Mouse (Mus musculus): ENCODE measurements around the gene Astn2. TPM values are rescaled to one million over a fixed set of nuclear protein-coding genes. Genes with fewer than 3 reads are reported as not detected.

Gene Astn2
- polyA plus RNA-seq, 1 experiment = not detected

DNA sequence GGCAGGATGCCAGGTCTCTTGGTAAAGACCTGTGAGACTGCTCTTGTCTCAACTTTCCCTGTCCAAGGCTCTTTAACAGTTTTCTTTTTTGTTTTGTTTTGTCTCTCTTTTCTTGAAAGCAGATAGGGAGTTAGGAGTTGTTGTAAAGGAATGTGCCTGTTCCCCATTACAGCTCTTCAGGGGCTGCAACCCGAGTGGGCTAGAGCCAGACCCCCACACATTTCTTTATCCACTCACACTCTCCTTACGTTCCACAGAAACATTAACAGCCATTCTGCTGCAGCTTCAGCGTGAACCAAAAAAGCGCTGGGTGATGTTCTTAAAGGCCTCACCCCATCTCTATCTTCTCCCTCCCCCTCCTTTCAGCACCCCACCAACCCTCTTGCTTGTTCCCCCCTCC is 962.7 kb downstream of the Astn2 start:
- TF ChIP-seq POLR2A (IDR thresholded peaks at IDR 0.05; ENCODE audit: borderline replicate concordance, low read depth, low read length) (no peak), CTCF (IDR thresholded peaks at IDR 0.05; ENCODE audit: low read depth, low read length) (no peak)
- H3K4me3 ChIP-seq (ENCODE audit: insufficient read depth, low read length) = no peak overlapping the region
- no peaks in the 10 kb centered on the region for H3K4me1 ChIP-seq (ENCODE audit: control insufficient read depth, insufficient read depth, low read length)
- no peak overlapping the region for H3K27ac ChIP-seq (ENCODE audit: insufficient read depth, low read depth, low read length)

DNA sequence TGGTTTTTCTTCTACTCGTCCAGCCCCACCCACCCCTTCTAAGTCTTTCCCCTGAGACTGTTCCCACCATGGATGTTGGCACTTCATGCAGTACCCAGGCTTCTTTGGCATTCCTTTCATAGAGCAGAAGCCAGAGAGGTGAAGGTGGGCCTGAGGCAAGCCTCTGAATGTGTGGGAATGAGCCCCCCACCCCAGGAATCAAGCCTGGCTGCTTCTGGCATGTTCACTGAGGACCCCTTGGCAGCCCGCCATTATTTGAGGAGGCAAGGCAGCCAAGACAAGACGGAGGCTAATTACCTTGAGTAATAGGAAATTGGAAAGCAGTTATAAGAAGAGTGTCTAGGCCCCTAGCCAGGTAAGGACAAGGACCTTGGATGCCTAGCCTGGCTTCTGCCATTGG is 973.6 kb downstream of the Astn2 start:
- H3K4me1 ChIP-seq (ENCODE audit: control insufficient read depth, insufficient read depth, low read length) = no peaks in the 10 kb centered on the region
- TF ChIP-seq CTCF (IDR thresholded peaks at IDR 0.05; ENCODE audit: low read depth, low read length) (no peak), POLR2A (IDR thresholded peaks at IDR 0.05; ENCODE audit: borderline replicate concordance, low read depth, low read length) (no peak)
- H3K27ac ChIP-seq (ENCODE audit: insufficient read depth, low read depth, low read length) = no peak overlapping the region
- no peak overlapping the region for H3K4me3 ChIP-seq (ENCODE audit: insufficient read depth, low read length)

DNA sequence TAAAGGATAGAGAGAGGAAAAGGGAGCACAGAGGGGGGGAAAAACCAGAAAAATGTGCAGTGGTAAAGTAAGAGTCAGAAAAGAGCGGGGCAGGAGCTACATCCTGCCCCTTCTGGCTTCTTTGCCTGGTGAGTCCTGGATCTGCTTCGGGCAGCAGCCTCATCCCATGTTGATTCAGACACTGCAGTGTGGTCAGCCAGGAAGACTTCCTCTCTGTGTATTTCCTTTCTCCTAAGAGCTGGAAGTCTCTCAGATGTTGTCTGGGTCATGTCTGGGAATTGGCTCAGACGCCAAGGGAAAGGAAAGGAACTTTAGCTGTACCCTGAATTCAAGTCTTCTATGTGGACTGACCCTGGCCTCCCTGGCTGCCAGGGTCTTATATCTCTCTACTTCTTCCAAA is 976.9 kb downstream of the Astn2 start:
- H3K27ac ChIP-seq (ENCODE audit: insufficient read depth, low read depth, low read length) = no peak overlapping the region
- TF ChIP-seq POLR2A (IDR thresholded peaks at IDR 0.05; ENCODE audit: borderline replicate concordance, low read depth, low read length) = no peak
- no peak for TF ChIP-seq CTCF (IDR thresholded peaks at IDR 0.05; ENCODE audit: low read depth, low read length)
- H3K4me1 ChIP-seq (ENCODE audit: control insufficient read depth, insufficient read depth, low read length) = no peaks in the 10 kb centered on the region
- no peak overlapping the region for H3K4me3 ChIP-seq (ENCODE audit: insufficient read depth, low read length)

DNA sequence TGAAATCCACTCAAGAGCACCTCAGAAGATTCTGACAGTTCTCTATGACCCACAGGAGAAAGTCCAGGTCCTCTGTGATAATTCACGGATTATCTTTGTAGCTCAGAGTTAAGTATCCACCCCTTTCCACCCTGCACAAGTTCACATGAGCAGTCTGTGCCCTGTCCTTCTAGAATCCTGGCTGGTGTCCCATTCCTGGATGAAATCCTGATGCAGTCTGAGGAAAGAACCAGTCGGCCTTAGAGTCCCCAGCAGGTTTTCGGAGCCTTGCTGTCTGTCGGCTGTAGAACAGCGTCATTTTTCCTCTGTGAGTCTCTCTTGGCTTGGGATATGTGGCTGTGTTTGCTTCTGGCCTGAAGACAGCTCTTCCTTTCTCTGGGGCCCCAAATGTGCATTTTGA is 978.0 kb downstream of the Astn2 start:
- TF ChIP-seq POLR2A (IDR thresholded peaks at IDR 0.05; ENCODE audit: borderline replicate concordance, low read depth, low read length) (no peak), CTCF (IDR thresholded peaks at IDR 0.05; ENCODE audit: low read depth, low read length) (no peak)
- Histone ChIP-seq H3K27ac (ENCODE audit: insufficient read depth, low read depth, low read length) (no peak overlapping the region), H3K4me1 (ENCODE audit: control insufficient read depth, insufficient read depth, low read length) (no peaks in the 10 kb centered on the region), H3K4me3 (ENCODE audit: insufficient read depth, low read length) (no peak overlapping the region)

DNA sequence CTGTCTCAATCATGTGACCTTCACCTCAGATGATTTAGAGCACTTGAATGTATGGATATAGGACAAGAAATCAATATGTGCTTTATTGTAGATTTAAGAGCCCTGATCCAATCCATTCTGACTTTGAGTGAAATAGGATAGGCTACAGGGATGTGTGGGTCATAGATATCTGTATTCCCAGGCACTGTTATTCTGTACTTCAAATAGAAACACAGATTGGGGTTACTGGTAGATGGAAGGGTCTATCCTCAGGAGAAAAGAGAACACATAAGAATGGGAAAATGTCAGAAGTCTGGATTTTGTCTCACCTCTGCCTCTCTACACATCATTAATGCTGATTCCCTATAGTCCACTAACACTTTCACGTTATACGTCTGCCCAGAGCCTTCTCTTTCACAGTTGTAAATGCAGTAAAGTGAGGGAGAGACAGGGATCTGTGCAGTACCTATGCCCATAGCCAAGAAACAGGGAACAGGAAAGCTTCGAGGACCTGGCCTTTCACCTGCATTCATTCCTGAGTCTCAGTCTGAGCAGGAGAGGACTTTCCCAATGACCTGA is 981.3 kb downstream of the Astn2 start:
- Histone ChIP-seq H3K27ac (ENCODE audit: insufficient read depth, low read depth, low read length) (no peak overlapping the region), H3K4me1 (ENCODE audit: control insufficient read depth, insufficient read depth, low read length) (no peaks in the 10 kb centered on the region), H3K4me3 (ENCODE audit: insufficient read depth, low read length) (no peak overlapping the region)
- TF ChIP-seq CTCF (IDR thresholded peaks at IDR 0.05; ENCODE audit: low read depth, low read length) (no peak), POLR2A (IDR thresholded peaks at IDR 0.05; ENCODE audit: borderline replicate concordance, low read depth, low read length) (no peak)

DNA sequence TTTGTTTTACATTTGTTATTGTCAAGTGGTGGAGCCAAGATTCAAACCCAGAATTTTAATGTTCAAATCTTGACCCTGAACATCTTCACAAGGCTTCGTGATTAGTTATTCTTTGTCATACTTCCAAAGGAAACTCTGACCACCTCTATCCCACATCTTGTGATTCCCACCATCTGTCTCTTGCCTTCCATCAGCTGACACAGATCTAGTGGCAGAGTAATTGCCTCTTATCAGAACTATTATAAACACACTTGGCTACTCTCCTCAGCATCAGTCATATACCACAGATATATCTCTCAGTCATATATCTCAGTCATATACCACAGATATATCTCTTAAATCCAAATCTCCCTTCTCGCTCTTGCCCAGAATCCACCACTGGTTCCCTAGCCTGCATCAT is 983.1 kb downstream of the Astn2 start:
- no peak overlapping the region for H3K27ac ChIP-seq (ENCODE audit: insufficient read depth, low read depth, low read length)
- TF ChIP-seq POLR2A (IDR thresholded peaks at IDR 0.05; ENCODE audit: borderline replicate concordance, low read depth, low read length) = no peak
- TF ChIP-seq CTCF (IDR thresholded peaks at IDR 0.05; ENCODE audit: low read depth, low read length) = no peak
- H3K4me3 ChIP-seq (ENCODE audit: insufficient read depth, low read length) = no peak overlapping the region

DNA sequence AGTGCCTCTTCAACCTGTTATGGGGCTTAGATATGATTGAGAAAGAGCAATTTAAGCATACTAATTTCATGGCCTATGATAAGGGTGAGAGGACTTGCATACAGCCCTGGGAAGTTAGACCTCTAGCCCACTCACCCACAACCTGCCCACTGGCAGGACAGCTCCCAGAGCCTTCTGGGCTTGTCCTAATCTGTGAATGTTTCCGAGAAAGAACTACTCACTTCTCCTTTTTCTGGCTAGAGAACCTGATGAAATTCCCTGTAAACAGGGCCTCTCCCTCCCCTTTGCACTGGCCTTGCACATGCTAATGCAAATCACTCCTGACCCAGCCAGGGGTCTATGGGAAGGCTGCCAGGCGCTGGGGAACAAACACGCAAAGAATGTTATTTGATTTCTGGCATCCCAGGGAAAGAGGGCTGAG is 983.9 kb downstream of the Astn2 start:
- Histone ChIP-seq H3K4me3 (ENCODE audit: insufficient read depth, low read length) (no peak overlapping the region), H3K27ac (ENCODE audit: insufficient read depth, low read depth, low read length) (no peak overlapping the region), H3K4me1 (ENCODE audit: control insufficient read depth, insufficient read depth, low read length) (no peaks in the 10 kb centered on the region)
- no peak for TF ChIP-seq POLR2A (IDR thresholded peaks at IDR 0.05; ENCODE audit: borderline replicate concordance, low read depth, low read length)
- no peak for TF ChIP-seq CTCF (IDR thresholded peaks at IDR 0.05; ENCODE audit: low read depth, low read length)

More for the DNA sequence above, 983.1 kb downstream of the Astn2 start:
- H3K4me1 ChIP-seq (ENCODE audit: control insufficient read depth, insufficient read depth, low read length) = no peaks in the 10 kb centered on the region

DNA sequence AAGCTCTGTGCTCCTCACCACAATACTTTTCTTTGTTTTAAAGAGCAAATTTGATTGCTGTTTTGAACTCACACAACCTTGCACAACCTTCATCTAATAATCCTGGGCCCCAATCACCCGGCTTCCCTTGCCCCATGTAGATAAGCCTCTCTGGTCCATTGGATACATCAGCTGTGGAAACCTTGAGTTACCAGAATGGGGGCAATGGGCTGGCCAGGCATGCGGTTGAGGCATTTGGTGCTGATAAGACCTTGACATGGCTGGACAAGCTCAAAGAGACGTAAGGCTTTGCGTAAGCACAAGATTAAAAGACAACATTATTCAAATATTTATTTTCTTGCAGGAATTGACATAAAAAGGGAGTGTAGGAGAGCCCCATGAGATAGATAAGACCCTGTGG is 988.9 kb downstream of the Astn2 start:
- Histone ChIP-seq H3K4me3 (ENCODE audit: insufficient read depth, low read length) (no peak overlapping the region), H3K27ac (ENCODE audit: insufficient read depth, low read depth, low read length) (no peak overlapping the region), H3K4me1 (ENCODE audit: control insufficient read depth, insufficient read depth, low read length) (no peaks in the 10 kb centered on the region)
- no peak for TF ChIP-seq POLR2A (IDR thresholded peaks at IDR 0.05; ENCODE audit: borderline replicate concordance, low read depth, low read length)
- no peak for TF ChIP-seq CTCF (IDR thresholded peaks at IDR 0.05; ENCODE audit: low read depth, low read length)

DNA sequence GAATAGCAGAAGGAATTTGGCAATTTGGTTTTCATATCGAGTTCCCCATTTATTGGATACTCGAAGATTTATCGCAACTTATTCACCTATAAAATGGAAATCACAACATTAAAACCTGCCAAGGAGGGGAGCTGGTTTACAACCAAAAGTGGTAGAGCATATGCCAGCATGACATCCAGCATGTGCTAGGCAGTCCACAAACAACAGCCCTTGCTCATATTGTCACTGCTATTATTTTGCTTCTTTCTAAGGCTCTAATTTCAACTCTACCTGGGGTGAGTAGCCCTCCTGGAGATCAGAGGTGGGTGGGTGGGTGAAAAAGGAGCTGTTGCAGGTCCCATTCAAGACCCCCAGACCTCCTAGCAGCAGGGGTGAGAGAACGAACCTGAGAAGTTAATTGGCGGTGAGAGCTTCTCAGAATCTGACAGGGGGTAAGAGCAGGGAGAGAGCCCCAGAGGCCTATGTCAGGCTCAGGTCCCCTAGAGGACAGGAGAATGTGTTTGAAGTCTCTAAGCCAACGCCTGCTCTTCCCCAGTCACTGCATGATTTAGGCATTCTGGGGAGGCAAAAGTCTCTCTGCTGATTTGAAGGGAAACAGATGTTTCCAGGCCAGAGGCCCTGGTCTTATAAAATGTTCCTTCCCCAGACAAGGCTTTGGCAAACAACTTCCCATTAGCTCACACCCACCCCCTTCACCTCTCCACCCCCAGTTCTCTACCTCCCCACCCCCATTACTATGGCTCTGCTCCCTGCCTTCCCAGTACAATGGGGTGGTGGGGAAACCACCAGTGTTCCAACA is 1001.4 kb downstream of the Astn2 start:
- Histone ChIP-seq H3K4me3 (ENCODE audit: insufficient read depth, low read length) (no peak overlapping the region), H3K4me1 (ENCODE audit: control insufficient read depth, insufficient read depth, low read length) (no peaks in the 10 kb centered on the region), H3K27ac (ENCODE audit: insufficient read depth, low read depth, low read length) (no peak overlapping the region)
- TF ChIP-seq POLR2A (IDR thresholded peaks at IDR 0.05; ENCODE audit: borderline replicate concordance, low read depth, low read length) (no peak), CTCF (IDR thresholded peaks at IDR 0.05; ENCODE audit: low read depth, low read length) (no peak)

DNA sequence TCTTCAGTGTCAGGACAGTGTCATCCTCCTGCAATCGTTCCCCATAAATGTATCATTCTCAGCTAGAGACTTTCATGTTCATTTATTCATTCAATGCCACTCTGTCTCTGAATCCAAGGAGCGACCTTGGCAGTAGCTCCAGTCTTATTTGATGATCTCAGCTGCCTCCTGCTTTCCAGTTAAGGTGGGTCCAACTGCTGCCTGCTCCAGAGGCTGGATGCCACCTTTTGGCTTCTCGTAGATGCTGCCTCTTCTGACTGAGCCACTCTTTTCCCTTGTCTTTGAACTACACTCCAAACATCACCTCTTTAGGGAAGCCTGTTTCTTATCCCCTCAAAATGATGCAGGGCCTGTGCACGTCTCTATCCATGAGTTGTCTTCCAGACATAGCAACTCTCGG is 1002.1 kb downstream of the Astn2 start:
- Histone ChIP-seq H3K27ac (ENCODE audit: insufficient read depth, low read depth, low read length) (no peak overlapping the region), H3K4me1 (ENCODE audit: control insufficient read depth, insufficient read depth, low read length) (no peaks in the 10 kb centered on the region), H3K4me3 (ENCODE audit: insufficient read depth, low read length) (no peak overlapping the region)
- no peak for TF ChIP-seq CTCF (IDR thresholded peaks at IDR 0.05; ENCODE audit: low read depth, low read length)
- TF ChIP-seq POLR2A (IDR thresholded peaks at IDR 0.05; ENCODE audit: borderline replicate concordance, low read depth, low read length) = no peak
